Mouse (Mus musculus): ENCODE results near the gene 9030025P20Rik.
"Not testable (repeated sequence)": the region's sequence is repeated elsewhere in the genome, so short reads cannot be mapped to it uniquely, and the experiment has no call there.

GRCm38 (mm10) chr17:14992522-14993138, 14.4 kb downstream of the 9030025P20Rik start:
- TF ChIP-seq POLR2AphosphoS2 (IDR thresholded peaks at IDR 0.05; ENCODE audit: insufficient read length, low read depth); MYOD1 (IDR thresholded peaks at IDR 0.05; ENCODE audit: control insufficient read depth in 1 of 3, insufficient read length in 2 of 3, low read depth in 2 of 3); POLR2A (IDR thresholded peaks at IDR 0.05; ENCODE audit: insufficient read length, low read depth): not testable (repeated sequence)

All from myocyte (in vitro differentiated cells).